Mouse (Mus musculus): ENCODE results near the gene Kcnj5. TPM values are rescaled to one million over a fixed set of nuclear protein-coding genes. Genes with fewer than 3 reads are reported as not detected.

The Kcnj5 gene
- polyA plus RNA-seq (2012; rRNA removed) (1.0 and 1.3 TPM in 2 replicates), polyA plus RNA-seq (2014; fragmentation: Nextera tagmentation; extraction: Ambion mirVana) (0.74 and 0.87 TPM in 2 replicates)

- 0 out of 2 replicates have a peak, but pooled peaks have one; percentile 59 for ATAC-seq (ENCODE audit: insufficient read depth)
- Histone ChIP-seq H3K4me2 (ENCODE audit: low read depth) (peak within 1 kb of the TSS; percentile 58), H3K27me3 (ENCODE audit: control insufficient read depth, insufficient read depth, low read length) (peaks cover 29% of the 10 kb centered on the region), H3K9me3 (ENCODE audit: control insufficient read depth, low read length) (no peaks in the 10 kb centered on the region), H3K27ac (no peak within 1 kb of the TSS), H3K4me3 (ENCODE audit: insufficient read depth in 1 of 2, low read depth in 2 of 2, low read length in 2 of 2) (peak within 1 kb of the TSS; percentile 25 to 39), H3K4me1 (replicated peaks; ENCODE audit: control insufficient read depth in 2 of 2, insufficient read depth in 2 of 2, low read length in 1 of 2) (peaks cover 2 to 8% of the 10 kb centered on the region in 2 experiments; a peak in 2 of 4 replicates), H3K9ac (replicated peaks) (no peak within 1 kb of the TSS), H3K36me3 (replicated peaks; ENCODE audit: control insufficient read depth, insufficient read depth, low read depth) (no peaks in the 10 kb centered on the region)
- DNase-seq (ENCODE audit: low read depth in 3 of 3, low spot score in 3 of 3), result no peak
- no peak for TF ChIP-seq EP300 (IDR thresholded peaks at IDR 0.05; ENCODE audit: low read depth)
- no peak for TF ChIP-seq CTCF (IDR thresholded peaks at IDR 0.05; ENCODE audit: low read depth)
- WGBS (ENCODE audit: insufficient replicate concordance), result 2% methylated on average over 20 of the region's 20 CpGs
These were observed at the start of gene Kcnj5 for GRCm38 (mm10) chr9:32344051-32344450. Kcnj5 (minus strand) TSS chr9:32344350.

DNA sequence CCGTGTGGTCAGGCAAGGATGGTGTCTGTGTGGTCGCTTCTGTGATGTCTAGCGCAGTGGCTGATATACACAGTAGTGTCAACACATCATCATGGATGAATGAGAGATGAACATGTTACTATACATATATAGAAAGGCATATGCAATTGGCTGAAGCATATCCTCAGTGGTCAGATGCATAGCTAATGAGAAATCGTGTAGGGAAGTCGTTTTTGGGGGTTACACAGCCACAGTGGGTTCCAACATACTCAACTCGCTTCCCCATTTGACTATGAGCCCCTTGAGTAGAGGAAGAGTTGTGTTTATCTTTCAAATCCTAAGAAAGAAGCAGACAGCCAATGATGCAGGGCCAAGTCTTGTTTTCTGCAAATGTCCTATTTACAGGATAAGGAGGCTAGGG is 48.6 kb upstream of the Kcnj5 start:
- DNase-seq (ENCODE audit: low read depth in 3 of 3, low spot score in 3 of 3) (no peak), ATAC-seq (ENCODE audit: insufficient read depth) (no peak)
- Histone ChIP-seq H3K27ac (no peak overlapping the region), H3K4me1 (replicated peaks; ENCODE audit: control insufficient read depth in 2 of 2, insufficient read depth in 2 of 2, low read length in 1 of 2) (no peaks in the 10 kb centered on the region), H3K36me3 (replicated peaks; ENCODE audit: control insufficient read depth, insufficient read depth, low read depth) (no peaks in the 10 kb centered on the region), H3K4me3 (ENCODE audit: insufficient read depth in 1 of 2, low read depth in 2 of 2, low read length in 2 of 2) (no peak overlapping the region), H3K27me3 (ENCODE audit: control insufficient read depth, insufficient read depth, low read length) (no peaks in the 10 kb centered on the region), H3K9me3 (ENCODE audit: control insufficient read depth, low read length) (no peaks in the 10 kb centered on the region), H3K9ac (replicated peaks) (no peak overlapping the region), H3K4me2 (ENCODE audit: low read depth) (no peak overlapping the region)
- 44% methylated on average over 6 of the region's 6 CpGs for WGBS (ENCODE audit: insufficient replicate concordance)
- TF ChIP-seq EP300 (IDR thresholded peaks at IDR 0.05; ENCODE audit: low read depth), result no peak
- TF ChIP-seq CTCF (IDR thresholded peaks at IDR 0.05; ENCODE audit: low read depth), result no peak

DNA sequence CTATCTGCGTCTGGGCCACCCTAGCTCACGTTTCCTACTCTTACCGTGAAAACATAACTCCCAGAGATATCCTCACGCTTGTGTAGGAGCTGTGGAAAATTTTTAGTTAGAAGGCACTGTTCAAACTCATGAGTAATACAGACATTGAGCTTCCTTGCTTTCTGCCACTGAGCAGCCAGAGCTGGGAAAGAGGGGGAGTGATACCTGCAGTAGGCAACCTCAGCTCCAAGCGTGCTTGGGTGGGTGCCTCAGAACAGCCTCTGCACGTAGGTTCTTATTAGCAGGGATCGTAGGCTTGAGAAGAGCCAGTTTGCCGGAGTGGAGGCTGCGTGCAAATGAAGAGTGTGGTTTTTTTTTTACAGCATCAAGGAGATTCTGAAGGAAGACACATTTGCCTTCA is 47.6 kb upstream of the Kcnj5 start:
- TF ChIP-seq EP300 (IDR thresholded peaks at IDR 0.05; ENCODE audit: low read depth) (no peak), CTCF (IDR thresholded peaks at IDR 0.05; ENCODE audit: low read depth) (no peak)
- WGBS (ENCODE audit: insufficient replicate concordance), result 60% methylated on average over 9 of the region's 9 CpGs
- Histone ChIP-seq H3K27ac (no peak overlapping the region), H3K36me3 (replicated peaks; ENCODE audit: control insufficient read depth, insufficient read depth, low read depth) (no peaks in the 10 kb centered on the region), H3K27me3 (ENCODE audit: control insufficient read depth, insufficient read depth, low read length) (no peaks in the 10 kb centered on the region), H3K4me2 (ENCODE audit: low read depth) (no peak overlapping the region), H3K9ac (replicated peaks) (no peak overlapping the region), H3K4me1 (replicated peaks; ENCODE audit: control insufficient read depth in 2 of 2, insufficient read depth in 2 of 2, low read length in 1 of 2) (no peaks in the 10 kb centered on the region), H3K9me3 (ENCODE audit: control insufficient read depth, low read length) (no peaks in the 10 kb centered on the region), H3K4me3 (ENCODE audit: insufficient read depth in 1 of 2, low read depth in 2 of 2, low read length in 2 of 2) (no peak overlapping the region)
- no peak for DNase-seq (ENCODE audit: low read depth in 3 of 3, low spot score in 3 of 3)
- no peak for ATAC-seq (ENCODE audit: insufficient read depth)

DNA sequence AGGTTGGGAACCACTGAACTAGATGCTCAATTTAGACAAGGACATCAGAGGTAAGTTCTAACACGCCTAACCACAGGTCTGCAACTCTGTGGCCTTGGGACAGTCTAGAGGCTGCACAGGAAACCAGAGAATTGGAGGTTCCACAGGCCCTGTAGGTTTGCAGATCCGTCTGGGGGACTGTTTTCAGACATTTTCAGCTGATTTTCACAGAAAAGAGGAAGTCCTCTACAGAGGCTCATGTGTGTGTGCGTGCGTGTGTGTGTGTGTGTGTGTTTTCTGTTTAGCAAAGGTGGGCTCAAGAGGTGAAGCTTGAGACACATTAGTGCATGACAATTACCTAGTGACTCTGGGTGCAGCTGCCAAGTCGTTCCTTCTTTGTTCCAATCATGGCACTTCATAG is 46.9 kb upstream of the Kcnj5 start:
- ATAC-seq (ENCODE audit: insufficient read depth) (no peak), DNase-seq (ENCODE audit: low read depth in 3 of 3, low spot score in 3 of 3) (no peak)
- Histone ChIP-seq H3K9me3 (ENCODE audit: control insufficient read depth, low read length) (no peaks in the 10 kb centered on the region), H3K27me3 (ENCODE audit: control insufficient read depth, insufficient read depth, low read length) (no peaks in the 10 kb centered on the region), H3K4me3 (ENCODE audit: insufficient read depth in 1 of 2, low read depth in 2 of 2, low read length in 2 of 2) (no peak overlapping the region), H3K9ac (replicated peaks) (no peak overlapping the region), H3K36me3 (replicated peaks; ENCODE audit: control insufficient read depth, insufficient read depth, low read depth) (no peaks in the 10 kb centered on the region), H3K4me1 (replicated peaks; ENCODE audit: control insufficient read depth in 2 of 2, insufficient read depth in 2 of 2, low read length in 1 of 2) (no peaks in the 10 kb centered on the region), H3K27ac (no peak overlapping the region), H3K4me2 (ENCODE audit: low read depth) (no peak overlapping the region)
- TF ChIP-seq CTCF (IDR thresholded peaks at IDR 0.05; ENCODE audit: low read depth), result no peak
- no peak for TF ChIP-seq EP300 (IDR thresholded peaks at IDR 0.05; ENCODE audit: low read depth)
- 20% methylated on average over 5 of the region's 5 CpGs for WGBS (ENCODE audit: insufficient replicate concordance)

GRCm38 (mm10) chr9:32388120-32388519 is 44.0 kb upstream of the Kcnj5 start:
- TF ChIP-seq CTCF (IDR thresholded peaks at IDR 0.05; ENCODE audit: low read depth) (peak; percentile 81), EP300 (IDR thresholded peaks at IDR 0.05; ENCODE audit: low read depth) (no peak)
- ATAC-seq (ENCODE audit: insufficient read depth) (no peak), DNase-seq (ENCODE audit: low read depth in 3 of 3, low spot score in 3 of 3) (peak in 1 of 3 experiments; percentile 7)
- no peak overlapping the region for H3K4me3 ChIP-seq (ENCODE audit: insufficient read depth in 1 of 2, low read depth in 2 of 2, low read length in 2 of 2)
- H3K27me3 ChIP-seq (ENCODE audit: control insufficient read depth, insufficient read depth, low read length), result no peaks in the 10 kb centered on the region
- no peak overlapping the region for H3K9ac ChIP-seq (replicated peaks)
- 77% methylated on average over 1 of the region's 1 CpGs for WGBS (ENCODE audit: insufficient replicate concordance)
- H3K4me1 ChIP-seq (replicated peaks; ENCODE audit: control insufficient read depth in 2 of 2, insufficient read depth in 2 of 2, low read length in 1 of 2), result no peaks in the 10 kb centered on the region
- H3K36me3 ChIP-seq (replicated peaks; ENCODE audit: control insufficient read depth, insufficient read depth, low read depth), result no peaks in the 10 kb centered on the region
- H3K27ac ChIP-seq, result no peak overlapping the region
- H3K4me2 ChIP-seq (ENCODE audit: low read depth), result no peak overlapping the region
- H3K9me3 ChIP-seq (ENCODE audit: control insufficient read depth, low read length), result no peaks in the 10 kb centered on the region
